Mouse (Mus musculus) C2C12 (cell line): ENCODE results near the gene Nme8.

Source experiments
- CTCF ChIP-seq: IDR thresholded peaks from one replicate; pipeline ENCODE4 v1.5.1; 2011; ENCODE audit not compliant: control insufficient read depth, insufficient read depth, insufficient read length
- MAX ChIP-seq: IDR thresholded peaks from one replicate; pipeline ENCODE4 v1.6.1; 2011; ENCODE audit warnings: mild to moderate bottlenecking, control low read depth
- MYOD1 ChIP-seq: IDR thresholded peaks from one replicate; pipeline ENCODE4 v1.6.1; 2011; ENCODE audit warnings: low read depth; ENCODE audit not compliant: control insufficient read depth, insufficient read length
- MYOG ChIP-seq: IDR thresholded peaks from one replicate; pipeline ENCODE4 v1.6.1; 2011; ENCODE audit not compliant: control insufficient read depth, insufficient read length; ENCODE audit errors: extremely low read depth
- USF1 ChIP-seq: IDR thresholded peaks from one replicate; pipeline ENCODE4 v1.6.1; 2011; ENCODE audit warnings: low read depth, mild to moderate bottlenecking, control low read depth, moderate library complexity

DNA sequence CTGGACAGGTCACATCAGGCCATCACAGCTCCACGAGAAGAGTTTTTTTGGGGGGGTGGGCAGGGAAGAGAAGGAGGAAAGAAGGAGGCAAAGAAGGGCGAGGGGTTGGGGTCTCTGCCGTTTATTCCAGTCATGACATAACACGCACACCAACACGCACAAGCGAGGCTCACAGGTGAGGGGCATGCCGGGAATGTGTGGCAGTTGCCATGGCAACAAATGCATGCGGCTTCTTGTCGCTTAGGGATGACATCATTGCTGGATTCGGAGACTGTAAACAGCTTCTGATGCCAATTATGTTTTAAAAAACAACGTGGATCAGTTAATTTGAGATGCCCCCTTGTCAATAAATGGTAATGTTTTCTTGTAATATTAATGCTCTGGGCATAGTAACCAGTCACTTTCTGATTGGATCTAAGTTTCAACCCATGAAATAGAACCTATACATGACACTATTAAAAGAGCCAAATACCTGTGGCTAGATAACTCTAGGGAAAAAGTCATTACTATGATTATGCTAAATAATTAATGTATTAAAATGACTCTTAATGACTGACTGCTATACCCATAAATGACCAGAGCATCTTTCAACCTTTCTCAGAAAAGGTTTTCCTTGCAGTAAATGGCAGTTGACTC, 4.0 kb upstream of the Nme8 start:
- TF ChIP-seq CTCF (no peak), MAX (no peak), MYOD1 (no peak), MYOG (no peak), USF1 (no peak)
